Mouse (Mus musculus): ENCODE measurements around the gene Cyb5d2. TPM values are rescaled to one million over a fixed set of nuclear protein-coding genes. Genes with fewer than 3 reads are reported as not detected.
A peak's percentile ranks its signal among the peaks of the same experiment; 100 is the strongest.

Cyb5d2 gene
- total RNA-seq (2022): 10 to 100 TPM; 24.0 to 28.5 (median 27.5) TPM

GRCm38 (mm10) chr11:72795455-72796295, at the start of gene Cyb5d2, which contains the start of gene Zzef1:
TSS of gene Cyb5d2 (minus strand) at chr11:72796142.
TSS of gene Zzef1 (plus strand) at chr11:72796226.
- DNase-seq: peak; percentile 96

- no peak for DNase-seq
Measured at GRCm38 (mm10) chr11:72845526-72845925, 49.6 kb upstream of the Cyb5d2 start.

- DNase-seq: no peak
Measured at GRCm38 (mm10) chr11:72843576-72843975, 47.6 kb upstream of the Cyb5d2 start.

GRCm38 (mm10) chr11:72842731-72843130, 46.8 kb upstream of the Cyb5d2 start:
- no peak for DNase-seq

- no peak for DNase-seq
Measured at GRCm38 (mm10) chr11:72829869-72830268, 33.9 kb upstream of the Cyb5d2 start.

GRCm38 (mm10) chr11:72821041-72821440, 25.1 kb upstream of the Cyb5d2 start:
- no peak for DNase-seq

GRCm38 (mm10) chr11:72818067-72818466, 22.1 kb upstream of the Cyb5d2 start:
- DNase-seq: no peak

- no peak for DNase-seq
Measured at GRCm38 (mm10) chr11:72816859-72817258, 20.9 kb upstream of the Cyb5d2 start.

GRCm38 (mm10) chr11:72814188-72814587, 18.2 kb upstream of the Cyb5d2 start:
- no peak for DNase-seq

GRCm38 (mm10) chr11:72813687-72814086, 17.7 kb upstream of the Cyb5d2 start:
- DNase-seq: no peak

- no peak for DNase-seq
Measured at GRCm38 (mm10) chr11:72807992-72808391, 12.1 kb upstream of the Cyb5d2 start.

- DNase-seq: no peak
Measured at GRCm38 (mm10) chr11:72806556-72806955, 10.6 kb upstream of the Cyb5d2 start.

- no peak for DNase-seq
Measured at GRCm38 (mm10) chr11:72805232-72805631, 9.3 kb upstream of the Cyb5d2 start.

- DNase-seq: no peak
Measured at GRCm38 (mm10) chr11:72804586-72804985, 8.6 kb upstream of the Cyb5d2 start.

GRCm38 (mm10) chr11:72803038-72803437, 7.1 kb upstream of the Cyb5d2 start:
- no peak for DNase-seq

- DNase-seq: no peak
Measured at GRCm38 (mm10) chr11:72801182-72801581, 5.2 kb upstream of the Cyb5d2 start.

- no peak for DNase-seq
Measured at GRCm38 (mm10) chr11:72798112-72798511, 2.2 kb upstream of the Cyb5d2 start.

GRCm38 (mm10) chr11:72796773-72797338, 914 bp upstream of the Cyb5d2 start:
- DNase-seq: no peak

- no peak for DNase-seq
Measured at GRCm38 (mm10) chr11:72796296-72796687, 350 bp upstream of the Cyb5d2 start.

- no peak for DNase-seq
Measured at GRCm38 (mm10) chr11:72795149-72795454, 840 bp downstream of the Cyb5d2 start.

- DNase-seq: no peak
Measured at GRCm38 (mm10) chr11:72792033-72792432, 3.9 kb downstream of the Cyb5d2 start.

- DNase-seq: no peak
Measured at GRCm38 (mm10) chr11:72782503-72782902, 13.4 kb downstream of the Cyb5d2 start.

- DNase-seq: no peak
Measured at GRCm38 (mm10) chr11:72782103-72782502, 13.8 kb downstream of the Cyb5d2 start.

GRCm38 (mm10) chr11:72778957-72779356, 17.0 kb downstream of the Cyb5d2 start:
- DNase-seq: no peak
